Mouse (Mus musculus): ENCODE measurements around the gene Pfkfb4.

- TF ChIP-seq HCFC1 (IDR thresholded peaks at IDR 0.05; ENCODE audit: borderline replicate concordance, insufficient read depth, low read length): no peak
- no peak for TF ChIP-seq ZNF384 (IDR thresholded peaks at IDR 0.05; ENCODE audit: low read depth, low read length)
These were observed 1.1 kb upstream of the Pfkfb4 start for GRCm38 (mm10) chr9:108990462-108990820.
